Mouse (Mus musculus): ENCODE measurements at regions not wholly inside any gene's neighbourhood (a gene's known extent, or its start where the extent isn't known, plus 50 kb on each side); places are given as distances from the start of the nearest gene placed in this dataset.

GRCm38 (mm10) chr7:51307757-51308156 lies 203.1 kb upstream of the Ano5 start:
- no peak for DNase-seq

DNA sequence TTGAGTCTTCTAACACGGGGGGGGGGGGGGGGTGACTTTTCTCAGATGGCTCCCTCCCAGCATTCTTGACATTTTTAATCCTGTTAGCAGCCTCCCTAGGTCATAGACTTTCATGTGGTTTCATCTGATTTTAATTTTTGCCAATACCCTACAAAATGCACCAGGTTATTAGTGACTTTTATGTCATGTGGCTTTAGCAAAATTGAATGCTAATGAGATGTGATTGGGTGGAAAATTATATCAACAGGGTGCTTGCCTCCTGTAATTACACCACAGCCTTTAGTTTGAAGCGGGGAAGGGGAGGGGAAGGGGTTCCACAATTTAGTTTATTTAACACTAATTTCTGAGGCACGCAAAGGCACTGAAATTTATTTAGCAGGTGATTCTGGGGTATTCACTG lies 200.6 kb upstream of the Ano5 start:
- DNase-seq: peak; percentile 25

GRCm38 (mm10) chr7:51339841-51340540 lies 170.8 kb upstream of the Ano5 start:
- peak; percentile 30 for DNase-seq

GRCm38 (mm10) chr7:51347521-51347920 lies 163.3 kb upstream of the Ano5 start:
- DNase-seq: no peak

GRCm38 (mm10) chr7:51360134-51360533 lies 150.7 kb upstream of the Ano5 start:
- DNase-seq: no peak

- DNase-seq: no peak
These were observed 133.2 kb upstream of the Ano5 start for GRCm38 (mm10) chr7:51377584-51377983.
